Mouse (Mus musculus) ES-E14 (cell line): Measurements from ENCODE around the gene Btk. TPM values are rescaled to one million over a fixed set of nuclear protein-coding genes. Genes with fewer than 3 reads are reported as not detected.

Source experiments
- DNase-seq: peaks from one replicate; pipeline ENCODE4 v3.0.0-alpha.2; 2013; ENCODE audit warnings: low read depth, low spot score
- H3K27ac ChIP-seq: 2 replicates; pipeline ENCODE4 v1.5.1; 2012; ENCODE audit warnings: low read depth, mild to moderate bottlenecking, low read length, moderate library complexity, mixed read lengths; ENCODE audit not compliant: poor library complexity, insufficient read depth, severe bottlenecking
- H3K36me3 ChIP-seq: 2 replicates; pipeline ENCODE4 v1.6.1; 2012; ENCODE audit warnings: mild to moderate bottlenecking, low read length, moderate library complexity, mixed read lengths; ENCODE audit not compliant: control insufficient read depth, poor library complexity, insufficient read depth, severe bottlenecking
- H3K4me1 ChIP-seq, 2 experiments: fragments of 150-350 bp in 1 of 2; sonication (generic) in 1 of 2; 2 replicates each; pipeline ENCODE4 v1.6.1; 2012; ENCODE audit warnings: low read length in 2 of 2, mild to moderate bottlenecking in 1 of 2, mixed read lengths in 1 of 2; ENCODE audit not compliant: control insufficient read depth in 2 of 2, insufficient read depth in 2 of 2, poor library complexity in 1 of 2
- H3K4me3 ChIP-seq, 2 experiments: fragments of 150-350 bp in 1 of 2; sonication (generic) in 1 of 2; 2 replicates each; pipeline ENCODE4 v1.5.1; 2012; ENCODE audit warnings: low read length in 2 of 2, low read depth in 1 of 2, mild to moderate bottlenecking in 1 of 2, mixed read lengths in 1 of 2; ENCODE audit not compliant: insufficient read depth in 1 of 2, poor library complexity in 1 of 2, severe bottlenecking in 1 of 2
- H3K9ac ChIP-seq: 2 replicates; pipeline ENCODE4 v1.6.1; 2012; ENCODE audit warnings: low read depth, mild to moderate bottlenecking, low read length, mixed read lengths; ENCODE audit not compliant: poor library complexity, insufficient read depth, severe bottlenecking
- H3K9me3 ChIP-seq: fragments of 150-350 bp; sonication (generic); 2 replicates; pipeline ENCODE4 v1.6.1; 2012; ENCODE audit warnings: low read depth, mild to moderate bottlenecking, low read length; ENCODE audit not compliant: control insufficient read depth, insufficient read depth
- CHD2 ChIP-seq: IDR thresholded peaks from 2 replicates; pipeline ENCODE4 v1.6.1; 2014; ENCODE audit warnings: mild to moderate bottlenecking, low read depth, low read length, inconsistent platforms
- HCFC1 ChIP-seq: IDR thresholded peaks from 2 replicates; pipeline ENCODE4 v1.6.1; 2012; ENCODE audit warnings: low read length, inconsistent platforms, borderline replicate concordance; ENCODE audit not compliant: insufficient read depth
- MAFK ChIP-seq: IDR thresholded peaks from 2 replicates; pipeline ENCODE4 v1.6.1; 2014; ENCODE audit warnings: mild to moderate bottlenecking, low read depth, low read length, inconsistent platforms; ENCODE audit not compliant: insufficient read depth
- ZC3H11A ChIP-seq: IDR thresholded peaks from 2 replicates; pipeline ENCODE4 v1.6.1; 2012; ENCODE audit warnings: low read depth, mild to moderate bottlenecking, inconsistent platforms, low read length, borderline replicate concordance
- ZNF384 ChIP-seq: IDR thresholded peaks from 2 replicates; pipeline ENCODE4 v1.6.1; 2012; ENCODE audit warnings: low read depth, low read length, inconsistent platforms
- in situ Hi-C, 2 experiments: fragments of 600-800 bp; cut with MboI; formaldehyde crosslinking; loops; one replicate each; pipeline ENCODE4 v1.15.1; 2025; ENCODE audit warnings: low sequenced_read_pairs in 2 of 2, inconsistent platforms in 1 of 2; ENCODE audit not compliant: unreplicated experiment in 2 of 2
- total RNA-seq: library from RNA; depleted of rRNA; stranded (reverse); fragments of 300-350 nt; gene quantifications from 2 replicates; pipeline ENCODE4 v1.2.3, GENCODE M21; 2012

Btk gene
- total RNA-seq, 1 experiment: 0.31 TPM

GRCm38 (mm10) chrX:134533346-134533745 is 50.0 kb downstream of the Btk start:
- H3K9me3 ChIP-seq: no peaks in the 10 kb centered on the region
- no peaks in the 10 kb centered on the region for H3K4me1 ChIP-seq
- no peaks in the 10 kb centered on the region; the same call in 1 of the 2 replicates for H3K36me3 ChIP-seq
- TF ChIP-seq HCFC1: no peak
- TF ChIP-seq CHD2: no peak
- no peak for TF ChIP-seq MAFK
- no peak for TF ChIP-seq ZNF384
- no peak for TF ChIP-seq ZC3H11A
- H3K9ac ChIP-seq: no peak overlapping the region
- no peak for DNase-seq
- no peak overlapping the region for H3K4me3 ChIP-seq
- no peak overlapping the region for H3K27ac ChIP-seq
- in situ Hi-C loops: no loop called here

- H3K9me3 ChIP-seq: no peaks in the 10 kb centered on the region
- no peaks in the 10 kb centered on the region for H3K36me3 ChIP-seq
- H3K27ac ChIP-seq: no peak overlapping the region
- H3K9ac ChIP-seq: no peak overlapping the region
- H3K4me1 ChIP-seq: no peaks in the 10 kb centered on the region
- no peak for TF ChIP-seq MAFK
- TF ChIP-seq CHD2: no peak
- no peak for TF ChIP-seq HCFC1
- no peak for TF ChIP-seq ZNF384
- no peak for TF ChIP-seq ZC3H11A
- no peak overlapping the region for H3K4me3 ChIP-seq
- in situ Hi-C loops: no loop called here
- DNase-seq: no peak
Observed at GRCm38 (mm10) chrX:134525260-134525659, 58.1 kb downstream of the Btk start.

GRCm38 (mm10) chrX:134523772-134524171 is 59.6 kb downstream of the Btk start:
- TF ChIP-seq ZC3H11A: no peak
- TF ChIP-seq MAFK: no peak
- TF ChIP-seq CHD2: no peak
- TF ChIP-seq HCFC1: no peak
- no peak for TF ChIP-seq ZNF384
- Histone ChIP-seq H3K4me1 (no peaks in the 10 kb centered on the region), H3K9me3 (no peaks in the 10 kb centered on the region), H3K36me3 (no peaks in the 10 kb centered on the region), H3K4me3 (no peak overlapping the region), H3K27ac (no peak overlapping the region), H3K9ac (no peak overlapping the region)
- no peak for DNase-seq
- in situ Hi-C loops: no loop called here

DNA sequence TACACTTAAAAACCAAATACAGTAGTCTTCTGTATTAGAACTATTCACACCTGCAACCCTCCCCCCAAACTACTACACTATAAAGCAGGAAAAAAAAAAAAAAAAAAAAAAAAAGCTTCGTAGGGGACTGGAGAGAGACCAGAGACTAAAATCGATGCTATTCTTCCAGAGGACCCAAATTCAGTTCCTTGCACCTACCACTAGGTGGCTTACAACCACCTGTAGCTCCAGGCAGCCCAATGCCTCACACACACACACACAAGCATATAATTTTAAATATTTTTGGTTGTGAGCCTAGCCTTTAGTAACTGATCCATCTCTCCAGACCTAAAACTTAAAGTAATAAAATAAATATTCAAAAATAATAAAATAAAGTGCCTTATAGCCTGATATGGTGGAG is 73.9 kb downstream of the Btk start:
- Histone ChIP-seq H3K4me3 (no peak overlapping the region), H3K27ac (no peak overlapping the region), H3K9me3 (no peaks in the 10 kb centered on the region), H3K4me1 (no peaks in the 10 kb centered on the region), H3K9ac (no peak overlapping the region), H3K36me3 (no peaks in the 10 kb centered on the region)
- no peak for DNase-seq
- TF ChIP-seq ZC3H11A (no peak), ZNF384 (no peak), MAFK (no peak), HCFC1 (no peak), CHD2 (no peak)
- in situ Hi-C loops: no loop called here

- Histone ChIP-seq H3K4me3 (no peak overlapping the region), H3K9ac (no peak overlapping the region), H3K4me1 (no peaks in the 10 kb centered on the region), H3K36me3 (no peaks in the 10 kb centered on the region), H3K27ac (no peak overlapping the region), H3K9me3 (no peaks in the 10 kb centered on the region)
- DNase-seq: peak; percentile 7
- TF ChIP-seq ZC3H11A (no peak), HCFC1 (no peak), ZNF384 (no peak), MAFK (no peak), CHD2 (no peak)
- in situ Hi-C loops: no loop called here
Observed at GRCm38 (mm10) chrX:134507977-134508376, 75.4 kb downstream of the Btk start.
